Mouse (Mus musculus) MEL (cell line): ENCODE data around the gene Rpl18a. TPM values are rescaled to one million over a fixed set of nuclear protein-coding genes. Genes with fewer than 3 reads are reported as not detected.

Experiments used
- DNase-seq: peaks from one replicate; pipeline ENCODE4 v3.0.0; 2011; ENCODE audit warnings: low read depth, low spot score
- H3K27ac ChIP-seq: 2 replicates; pipeline ENCODE4 v1.5.1; 2012; ENCODE audit warnings: low read depth, mild to moderate bottlenecking, control low read depth, low read length, moderate library complexity; ENCODE audit not compliant: control insufficient read depth
- H3K27me3 ChIP-seq, 2 experiments: fragments of 150-350 bp in 1 of 2; sonication (generic) in 1 of 2; 2 replicates each; pipeline ENCODE4 v1.6.1; 2012; ENCODE audit warnings: low read length in 2 of 2, mild to moderate bottlenecking in 2 of 2, improper control_type of control experiment in 1 of 2, moderate library complexity in 1 of 2; ENCODE audit not compliant: insufficient read depth in 2 of 2, control insufficient read depth in 1 of 2
- H3K36me3 ChIP-seq, 2 experiments: 2 replicates each; pipeline ENCODE4 v1.6.1; 2012 to 2014; ENCODE audit warnings: low read length in 2 of 2, improper control_type of control experiment in 1 of 2, inconsistent platforms in 1 of 2, mild to moderate bottlenecking in 1 of 2; ENCODE audit not compliant: insufficient read depth in 2 of 2, control insufficient read depth in 1 of 2
- H3K4me1 ChIP-seq, 2 experiments: fragments of 150-350 bp in 1 of 2; sonication (generic) in 1 of 2; 2 replicates each; pipeline ENCODE4 v1.6.1; 2012; ENCODE audit warnings: low read length in 2 of 2, improper control_type of control experiment in 1 of 2, mild to moderate bottlenecking in 1 of 2; ENCODE audit not compliant: insufficient read depth in 2 of 2, control insufficient read depth in 1 of 2
- H3K4me3 ChIP-seq, 2 experiments: fragments of 150-350 bp in 1 of 2; sonication (generic) in 1 of 2; 2 replicates each; pipeline ENCODE4 v1.5.1; 2012; ENCODE audit warnings: low read depth in 2 of 2, low read length in 2 of 2, mild to moderate bottlenecking in 2 of 2, moderate library complexity in 2 of 2, control low read depth in 1 of 2, improper control_type of control experiment in 1 of 2; ENCODE audit not compliant: control insufficient read depth in 1 of 2, insufficient read depth in 1 of 2
- H3K79me2 ChIP-seq: 2 replicates; pipeline ENCODE4 v1.6.1; 2012; ENCODE audit warnings: mild to moderate bottlenecking, low read length, moderate library complexity; ENCODE audit not compliant: control insufficient read depth, poor library complexity, insufficient read depth
- H3K9ac ChIP-seq: 2 replicates; pipeline ENCODE4 v1.6.1; 2012; ENCODE audit warnings: low read depth, mild to moderate bottlenecking, control low read depth, low read length, moderate library complexity; ENCODE audit not compliant: control insufficient read depth, poor library complexity, severe bottlenecking
- H3K9me3 ChIP-seq: fragments of 150-350 bp; sonication (generic); replicated peaks from 2 replicates; pipeline ENCODE4 v1.6.1; 2012; ENCODE audit warnings: mild to moderate bottlenecking, low read length, improper control_type of control experiment, moderate library complexity; ENCODE audit not compliant: insufficient read depth
- CHD1 ChIP-seq: IDR thresholded peaks from 2 replicates; pipeline ENCODE4 v1.6.1; 2012; ENCODE audit warnings: low read depth, mild to moderate bottlenecking, inconsistent platforms, low read length, improper control_type of control experiment
- ETS1 ChIP-seq: IDR thresholded peaks from 2 replicates; pipeline ENCODE4 v1.6.1; 2012; ENCODE audit warnings: low read depth, mild to moderate bottlenecking, inconsistent platforms, low read length, improper control_type of control experiment, moderate library complexity
- GATA1 ChIP-seq: IDR thresholded peaks from 2 replicates; pipeline ENCODE4 v1.6.1; 2011; ENCODE audit warnings: low read depth, low read length, improper control_type of control experiment
- HCFC1 ChIP-seq: IDR thresholded peaks from 2 replicates; pipeline ENCODE4 v1.6.1; 2012; ENCODE audit warnings: low read depth, mild to moderate bottlenecking, inconsistent platforms, low read length, improper control_type of control experiment, moderate library complexity
- JUND ChIP-seq: IDR thresholded peaks from 2 replicates; pipeline ENCODE4 v1.6.1; 2011; ENCODE audit warnings: low read depth, mild to moderate bottlenecking, improper control_type of control experiment, low read length
- KAT2A ChIP-seq: conservative IDR thresholded peaks from 2 replicates; pipeline ENCODE4 v1.6.1; 2012; ENCODE audit warnings: low read depth, low read length, improper control_type of control experiment, inconsistent platforms
- MAX ChIP-seq: IDR thresholded peaks from 2 replicates; pipeline ENCODE4 v1.6.1; 2011; ENCODE audit warnings: low read length, improper control_type of control experiment
- MXI1 ChIP-seq: IDR thresholded peaks from 2 replicates; pipeline ENCODE4 v1.6.1; 2011; ENCODE audit warnings: mild to moderate bottlenecking, low read depth, low read length, improper control_type of control experiment
- POLR2AphosphoS5 ChIP-seq: IDR thresholded peaks from 2 replicates; pipeline ENCODE4 v1.6.1; 2012; ENCODE audit warnings: low read depth, borderline replicate concordance, mild to moderate bottlenecking, inconsistent platforms, low read length, moderate library complexity, mixed read lengths
- SMC3 ChIP-seq: IDR thresholded peaks from 2 replicates; pipeline ENCODE4 v1.6.1; 2011; ENCODE audit warnings: low read depth, low read length, improper control_type of control experiment
- TBP ChIP-seq: IDR thresholded peaks from 2 replicates; pipeline ENCODE4 v1.8.0; 2011; ENCODE audit warnings: low read depth, low read length, improper control_type of control experiment
- TCF12 ChIP-seq: IDR thresholded peaks from 2 replicates; pipeline ENCODE4 v1.6.1; 2014; ENCODE audit warnings: low read depth, mild to moderate bottlenecking, inconsistent platforms, low read length, improper control_type of control experiment, moderate library complexity
- USF1 ChIP-seq: IDR thresholded peaks from 2 replicates; pipeline ENCODE4 v1.6.1; 2014; ENCODE audit warnings: low read depth, mild to moderate bottlenecking, inconsistent platforms, low read length, improper control_type of control experiment, moderate library complexity
- USF2 ChIP-seq, 2 experiments: IDR thresholded peaks; 2 replicates each; pipeline ENCODE4 v1.6.1; 2011 to 2012; ENCODE audit warnings: improper control_type of control experiment in 2 of 2, low read length in 2 of 2, borderline replicate concordance in 1 of 2, inconsistent platforms in 1 of 2, low read depth in 1 of 2, mild to moderate bottlenecking in 1 of 2; ENCODE audit not compliant: insufficient read depth in 1 of 2
- ZC3H11A ChIP-seq: IDR thresholded peaks from 2 replicates; pipeline ENCODE4 v1.6.1; 2012; ENCODE audit warnings: low read depth, mild to moderate bottlenecking, inconsistent platforms, low read length, improper control_type of control experiment
- ZKSCAN1 ChIP-seq: IDR thresholded peaks from 2 replicates; pipeline ENCODE4 v1.6.1; 2012; ENCODE audit warnings: low read depth, mild to moderate bottlenecking, inconsistent platforms, low read length, improper control_type of control experiment, moderate library complexity
- ZNF384 ChIP-seq: IDR thresholded peaks from 2 replicates; pipeline ENCODE4 v1.6.1; 2012; ENCODE audit warnings: low read depth, mild to moderate bottlenecking, inconsistent platforms, low read length, improper control_type of control experiment
- polyA plus RNA-seq, 2 experiments: library from polyadenylated mRNA; stranded (reverse) in 1 of 2; unstranded in 1 of 2; fragments of >175 nt in 1 of 2; fragments of >200 nt in 1 of 2; gene quantifications; 2 replicates each; pipeline versions ENCODE4 v1.2.1 to v1.2.4; 2012; ENCODE audit warnings: low replicate concordance in 2 of 2, low read depth in 1 of 2; ENCODE audit not compliant: insufficient read length in 2 of 2, insufficient read depth in 1 of 2, missing spikeins in 1 of 2
- total RNA-seq: library from RNA; depleted of rRNA; stranded (reverse); fragments of 300-350 nt; gene quantifications from 2 replicates; pipeline ENCODE4 v1.2.3, GENCODE M21; 2012

Rpl18a gene
- total and polyA plus RNA-seq, 3 experiments: 5,399 to 5,671 TPM; not detected in 1

DNA sequence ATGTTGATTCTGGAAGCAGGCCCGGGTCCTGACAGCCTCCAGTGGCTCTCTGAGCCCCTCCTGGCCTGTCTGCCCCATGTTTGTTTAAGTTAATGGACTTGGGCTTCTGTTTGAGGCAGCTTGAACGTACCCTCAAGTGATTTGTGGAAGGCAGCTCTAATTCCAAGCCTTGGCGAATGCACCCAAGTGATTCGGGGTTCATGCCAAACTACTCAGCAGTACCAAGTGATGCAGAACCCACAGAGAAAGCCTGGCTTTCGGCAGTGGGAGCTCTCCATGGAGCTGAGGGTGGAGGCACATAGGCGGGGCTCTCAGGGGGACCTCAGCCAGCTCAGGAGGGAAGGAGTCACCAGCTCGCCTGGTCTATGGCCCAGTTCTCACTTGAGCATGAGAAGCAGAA is 37.6 kb upstream of the Rpl18a start:
- DNase-seq: no peak
- H3K27me3 ChIP-seq: peaks cover 7% of the 10 kb centered on the region in 2 experiments
- H3K79me2 ChIP-seq: no peaks in the 10 kb centered on the region
- H3K27ac ChIP-seq: no peak overlapping the region
- H3K4me3 ChIP-seq: no peak overlapping the region
- H3K4me1 ChIP-seq: no peaks in the 10 kb centered on the region
- H3K36me3 ChIP-seq: no peaks in the 10 kb centered on the region
- TF ChIP-seq TBP (no peak), KAT2A (no peak), USF1 (no peak), TCF12 (no peak), CHD1 (no peak), ETS1 (no peak), USF2 (IDR thresholded peaks at IDR 0.05; ENCODE audit: borderline replicate concordance in 1 of 2, insufficient read depth in 1 of 2, low read depth in 1 of 2, low read length in 2 of 2) (no peak), GATA1 (no peak), HCFC1 (no peak), ZC3H11A (no peak)
- TF ChIP-seq, all 39 proteins: peak for 0
- Histone ChIP-seq H3K9ac (no peak overlapping the region), H3K9me3 (no peaks in the 10 kb centered on the region)

DNA sequence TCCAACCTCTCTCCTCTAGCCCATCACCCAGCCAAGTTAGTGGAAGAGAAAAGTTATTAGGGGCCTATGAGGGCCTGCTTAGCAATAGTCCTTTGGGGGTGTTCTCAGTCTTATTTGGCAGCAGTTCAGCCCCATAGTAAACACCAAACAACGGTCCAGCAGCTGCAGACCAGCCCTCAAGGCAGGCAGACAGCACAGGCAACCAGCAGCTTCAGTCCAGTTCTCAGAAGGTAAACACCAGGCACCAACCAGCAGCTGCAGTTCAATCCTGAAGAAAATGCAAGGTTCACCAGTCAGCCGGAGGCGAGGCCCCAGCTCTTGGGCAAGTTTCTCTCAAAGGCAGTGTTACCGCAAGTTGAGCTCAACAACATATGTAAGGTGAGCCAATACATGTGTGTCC is 35.8 kb upstream of the Rpl18a start:
- no peak overlapping the region for H3K9ac ChIP-seq
- TF ChIP-seq ZNF384 (no peak), JUND (no peak), MXI1 (no peak), MAX (no peak), ETS1 (no peak), POLR2AphosphoS5 (no peak), ZKSCAN1 (no peak)
- TF ChIP-seq, all 39 proteins: peak for 0
- H3K27me3 ChIP-seq: peaks cover 2 to 4% of the 10 kb centered on the region in 2 experiments; a peak in 2 of 4 replicates
- DNase-seq: no peak
- H3K36me3 ChIP-seq: peaks cover 0 to 2% of the 10 kb centered on the region in 2 experiments; a peak in 1 of 4 replicates
- no peak overlapping the region for H3K4me3 ChIP-seq
- H3K4me1 ChIP-seq: peaks cover 6 to 7% of the 10 kb centered on the region in 2 experiments
- H3K79me2 ChIP-seq: no peaks in the 10 kb centered on the region
- H3K27ac ChIP-seq: no peak overlapping the region
- H3K9me3 ChIP-seq: no peaks in the 10 kb centered on the region

DNA sequence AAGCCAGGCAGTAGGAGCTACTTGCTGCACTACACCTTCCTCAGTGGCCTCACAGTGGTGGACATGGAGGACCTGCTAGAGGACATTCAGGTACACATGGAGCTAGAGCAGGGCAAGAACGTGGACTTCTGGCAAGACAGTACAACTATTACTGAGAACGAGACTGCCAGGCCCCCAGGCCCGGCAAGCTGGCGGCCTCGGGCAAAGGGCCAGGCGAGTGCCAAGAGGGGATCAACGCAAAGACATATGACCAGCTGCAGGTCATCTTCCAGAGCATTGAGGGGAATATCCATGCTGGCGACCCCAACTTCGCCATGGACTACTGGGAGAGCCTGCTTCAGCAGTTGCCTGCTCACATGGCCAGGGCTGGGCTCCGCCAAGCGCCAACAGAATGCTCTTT is 34.5 kb upstream of the Rpl18a start:
- TF ChIP-seq SMC3: no peak
- peaks cover 0 to 1% of the 10 kb centered on the region in 2 experiments; a peak in 1 of 4 replicates for H3K27me3 ChIP-seq
- no peak overlapping the region for H3K27ac ChIP-seq
- no peak overlapping the region for H3K4me3 ChIP-seq
- H3K79me2 ChIP-seq: no peaks in the 10 kb centered on the region
- H3K9ac ChIP-seq: no peak overlapping the region
- peaks cover 6 to 7% of the 10 kb centered on the region in 2 experiments for H3K4me1 ChIP-seq
- peaks cover 0 to 2% of the 10 kb centered on the region in 2 experiments; a peak in 1 of 4 replicates for H3K36me3 ChIP-seq
- no peak for DNase-seq
- no peaks in the 10 kb centered on the region for H3K9me3 ChIP-seq
